Mouse (Mus musculus) heart, adult 8-10 months (tissue): ENCODE results near the gene Camta1. TPM values are rescaled to one million over a fixed set of nuclear protein-coding genes. Genes with fewer than 3 reads are reported as not detected.

ENCODE experiments used
- DNase-seq: peaks from one replicate; pipeline ENCODE4 v3.0.0; 2022; ENCODE audit warnings: low spot score
- total RNA-seq, 4 experiments: library from RNA; stranded (reverse); gene quantifications; 2 replicates each; pipeline ENCODE4 v1.2.4; 2022

Camta1 gene
- total RNA-seq, 4 experiments from 2014 or later = 185 to 232 (median 202) TPM

DNA sequence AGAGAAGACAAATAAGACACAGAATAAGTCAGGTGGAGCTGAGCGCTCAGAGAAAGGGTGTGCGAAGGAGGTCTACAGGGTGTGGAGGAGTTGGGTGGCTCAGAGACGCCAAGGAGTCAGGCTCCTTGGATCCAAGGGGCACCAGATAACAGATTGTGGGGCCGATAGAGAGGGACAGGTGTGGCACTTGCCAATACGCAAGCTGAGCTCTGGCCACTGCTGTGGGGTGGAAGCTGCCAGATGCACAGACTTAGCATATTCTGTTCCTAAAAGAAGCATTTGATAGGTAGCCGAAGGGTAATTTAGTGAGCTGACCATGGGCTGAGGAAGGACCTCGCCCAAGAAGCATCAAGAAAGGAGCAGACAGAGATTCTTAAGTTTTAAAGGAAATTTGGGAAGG is 177.1 kb downstream of the Camta1 start:
- DNase-seq = no peak

DNA sequence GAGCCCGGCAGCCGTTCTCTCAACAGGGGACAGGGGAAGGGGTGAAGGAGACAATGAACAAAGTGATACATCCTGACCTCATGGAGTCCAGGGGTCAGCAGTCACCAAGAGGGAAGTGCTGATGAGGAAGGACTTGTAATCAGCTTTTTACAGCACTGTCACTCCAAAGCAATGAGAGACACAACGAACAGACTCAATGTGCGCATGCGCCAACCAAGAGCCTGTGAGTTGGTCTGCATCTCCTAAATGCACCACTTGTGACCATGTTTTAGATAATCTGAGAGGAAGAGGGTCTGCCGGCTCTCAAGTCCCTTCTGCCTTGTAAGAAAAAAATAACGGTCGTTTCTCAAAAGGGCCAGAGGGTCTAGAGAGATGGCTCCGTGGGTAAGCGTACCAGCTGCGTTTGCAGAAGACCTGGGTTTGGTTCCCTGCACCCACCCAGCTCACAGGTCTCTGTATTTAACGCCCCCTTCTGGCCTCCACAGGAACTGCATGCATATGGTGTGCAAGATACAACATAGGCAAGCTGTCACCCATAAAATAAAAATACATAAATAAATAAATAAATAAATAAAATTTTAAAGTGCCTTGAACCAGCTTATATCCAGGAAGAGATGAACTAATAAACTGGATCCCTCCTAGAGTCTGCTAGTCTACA is 178.7 kb downstream of the Camta1 start:
- DNase-seq = no peak

DNA sequence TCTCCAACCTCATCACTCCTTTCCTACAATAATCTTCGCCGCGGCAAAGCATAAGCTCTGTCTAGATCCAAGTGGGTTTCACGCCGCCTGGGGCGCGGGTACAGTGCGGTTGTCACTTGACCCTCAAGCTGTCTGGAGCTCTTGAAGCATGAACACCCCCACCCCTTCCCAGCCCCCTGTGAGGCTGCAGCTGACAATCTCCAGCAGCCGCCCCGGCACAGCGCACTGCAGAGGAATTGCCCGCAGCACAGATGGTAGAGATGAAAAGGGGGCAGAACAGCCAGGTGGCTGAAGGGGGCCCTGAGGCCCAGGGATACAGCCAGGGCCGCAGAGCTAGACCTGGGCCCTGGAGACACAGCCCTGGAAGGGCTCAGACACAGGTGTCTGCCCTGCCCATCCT is 189.2 kb downstream of the Camta1 start:
- no peak for DNase-seq

DNA sequence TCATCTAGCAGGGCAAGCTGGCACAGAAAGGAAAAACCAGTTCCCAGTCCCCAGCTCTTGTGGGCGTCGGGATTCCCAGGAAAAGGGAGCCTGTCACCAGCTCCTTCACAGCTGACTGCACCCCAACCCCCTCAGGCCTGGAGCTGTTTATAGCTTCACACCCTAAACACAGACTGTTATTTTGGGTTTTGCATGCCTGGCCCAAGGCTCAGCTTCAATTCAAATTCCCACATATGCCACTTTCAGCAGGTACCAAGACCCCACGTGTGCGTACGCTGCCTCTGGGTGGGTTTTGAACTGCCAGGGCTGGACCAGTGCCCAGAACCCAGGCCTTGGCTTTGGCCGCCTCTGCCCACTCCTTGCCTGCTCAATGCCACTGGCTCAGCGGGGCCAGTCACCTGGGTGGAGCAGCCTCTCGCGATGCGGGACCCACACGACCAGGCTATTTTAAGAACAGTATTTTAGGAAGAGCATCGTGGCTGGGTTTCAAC is 195.2 kb downstream of the Camta1 start:
- DNase-seq = peak; percentile 41

DNA sequence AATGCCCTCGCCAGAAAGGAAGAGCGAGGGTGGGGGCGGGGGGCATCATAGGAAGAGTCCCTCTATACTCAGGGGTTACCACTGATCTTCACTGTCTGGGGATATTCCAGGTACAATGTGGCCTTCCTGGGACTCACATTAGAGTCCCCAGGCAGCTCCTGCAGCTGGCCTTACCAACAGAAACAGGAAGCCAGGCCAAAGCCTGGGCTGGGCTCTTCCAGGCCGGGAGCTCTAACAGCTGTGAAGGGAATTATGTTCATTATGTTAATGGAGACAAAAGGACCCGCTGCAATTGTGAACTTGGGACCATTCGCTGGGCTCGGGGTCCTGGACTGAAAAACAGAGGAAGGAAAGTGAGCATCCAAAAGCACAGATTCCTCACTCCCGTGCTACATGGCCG is 200.2 kb downstream of the Camta1 start:
- DNase-seq = no peak

DNA sequence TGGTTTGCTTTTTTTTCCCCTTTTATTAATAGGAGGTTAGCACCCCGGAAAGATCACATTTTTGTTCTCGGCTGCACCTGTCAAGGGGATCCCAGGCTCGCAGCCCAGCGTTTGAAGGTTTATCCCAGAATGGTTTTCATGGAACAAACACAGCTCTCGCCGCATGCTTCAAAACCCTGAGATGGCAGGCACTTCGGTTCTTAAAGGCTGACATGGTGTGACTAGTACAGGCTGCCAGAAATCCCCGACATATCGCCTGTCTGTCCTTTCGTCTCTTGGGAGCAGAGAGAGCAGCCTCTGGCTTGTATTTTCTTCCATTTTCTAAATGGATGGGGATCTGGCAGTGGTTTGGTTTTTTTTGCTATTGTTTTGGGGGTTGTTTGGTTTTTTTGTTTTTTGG is 205.2 kb downstream of the Camta1 start:
- DNase-seq = no peak

DNA sequence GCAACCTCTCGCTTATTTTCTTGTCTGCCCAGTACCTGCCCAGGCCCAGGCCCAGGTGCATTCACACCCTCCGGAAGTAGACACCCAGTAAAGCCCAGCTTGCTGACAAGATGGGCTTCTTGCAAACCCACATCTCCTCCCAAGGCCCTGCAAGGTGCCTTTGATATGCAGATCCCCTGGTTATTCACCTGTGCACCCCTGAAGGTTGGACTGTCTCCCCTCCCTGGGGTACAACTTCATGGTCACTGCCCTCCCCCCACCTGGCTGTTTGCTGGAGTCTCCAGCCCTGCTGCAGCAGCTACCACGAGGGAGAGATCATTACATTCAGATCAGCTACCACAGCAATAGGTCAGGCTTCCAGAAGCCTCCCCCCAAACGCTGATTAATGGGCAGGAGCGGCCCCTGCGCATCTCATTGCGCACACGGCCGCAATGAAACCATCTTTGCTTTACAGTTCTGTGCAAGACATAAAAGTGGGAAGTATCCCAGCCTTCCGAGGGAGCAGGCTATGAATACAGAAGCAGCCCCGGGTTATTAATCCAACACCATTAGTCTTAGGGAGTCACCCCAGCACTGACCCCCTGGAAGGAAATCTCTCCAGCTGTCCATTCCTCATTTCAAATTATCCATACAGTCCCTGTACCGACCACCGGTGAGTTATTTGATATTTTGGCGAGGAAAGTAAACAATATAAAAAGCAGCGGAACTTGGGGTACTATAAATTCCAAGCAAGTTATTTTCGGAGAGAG is 205.9 kb downstream of the Camta1 start:
- DNase-seq = no peak

DNA sequence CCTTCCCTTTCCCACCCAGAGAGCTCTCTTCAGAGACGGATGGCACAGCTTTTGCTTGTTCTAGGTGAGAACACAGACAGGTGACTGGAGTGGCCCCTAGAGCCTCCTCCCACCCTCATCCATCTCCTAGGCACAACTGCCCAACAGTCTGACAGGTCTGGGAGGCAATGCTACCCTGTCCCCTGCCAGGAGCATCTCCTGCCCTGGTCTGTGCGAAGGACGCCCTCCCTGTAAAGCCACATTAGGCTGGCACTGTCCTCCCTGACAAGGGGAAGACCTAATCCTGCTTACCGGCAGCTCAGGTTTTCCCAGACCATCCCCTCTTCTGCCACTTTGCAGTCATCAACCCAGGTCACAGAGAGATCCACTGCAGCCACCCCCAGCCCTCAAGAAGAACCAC is 206.4 kb downstream of the Camta1 start:
- DNase-seq = no peak

DNA sequence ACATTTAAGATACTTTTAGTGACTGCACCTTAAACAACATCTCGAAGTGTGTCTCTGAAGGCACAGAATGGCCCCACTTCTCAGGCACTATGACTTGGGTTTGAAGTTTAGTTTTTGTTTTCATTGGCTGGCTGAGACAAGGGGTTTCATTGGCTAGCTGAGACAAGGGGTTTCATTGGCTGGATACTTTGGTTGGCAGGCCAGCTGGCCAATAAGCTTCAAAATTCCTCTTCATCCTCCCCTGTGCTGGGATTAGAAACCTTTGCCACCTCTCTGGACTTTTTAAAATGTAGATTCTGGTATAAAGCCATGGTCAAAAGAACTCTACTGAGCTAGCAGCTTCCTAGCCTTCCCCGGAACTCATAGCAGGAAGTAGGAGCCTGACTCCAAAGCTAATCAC is 219.3 kb downstream of the Camta1 start:
- DNase-seq = no peak

DNA sequence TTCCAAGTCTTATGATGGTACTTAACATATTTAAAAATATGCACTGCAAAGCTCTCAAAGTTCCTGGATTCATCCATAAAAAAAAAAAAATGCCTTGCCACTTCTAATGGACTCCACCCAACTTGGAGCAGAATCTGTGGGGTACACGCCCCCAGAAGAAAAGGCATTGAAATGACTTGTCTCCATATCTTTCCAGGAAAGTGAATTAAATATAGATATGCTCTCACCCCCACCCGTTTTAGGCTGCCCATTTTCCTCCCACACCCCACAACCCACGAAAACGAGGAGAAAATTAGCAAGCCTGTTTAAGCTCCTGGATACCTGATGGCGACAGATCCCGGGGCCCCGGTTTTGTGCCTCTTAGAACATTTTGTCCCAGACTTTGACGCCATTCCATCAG is 220.7 kb downstream of the Camta1 start:
- no peak for DNase-seq

DNA sequence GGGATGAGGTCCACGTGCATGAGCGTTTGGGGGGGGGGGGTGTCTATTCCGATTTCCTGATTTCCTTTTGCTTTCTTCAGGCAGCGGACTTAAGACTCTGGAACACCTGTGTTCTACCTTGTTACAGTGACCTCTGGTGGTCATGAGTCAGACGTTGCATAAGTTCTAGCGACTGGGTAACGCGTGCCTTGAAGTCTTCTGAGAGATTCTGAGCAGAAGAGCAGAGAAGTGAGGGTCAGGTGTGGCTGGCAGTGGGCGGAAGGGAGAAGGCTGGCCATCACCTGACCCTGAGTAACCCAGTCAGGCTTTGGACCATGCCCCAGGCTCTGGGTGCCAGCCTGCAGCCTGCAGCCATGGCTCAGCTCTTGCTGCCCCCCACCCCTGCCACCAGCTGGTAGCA is 222.7 kb downstream of the Camta1 start:
- DNase-seq = no peak

DNA sequence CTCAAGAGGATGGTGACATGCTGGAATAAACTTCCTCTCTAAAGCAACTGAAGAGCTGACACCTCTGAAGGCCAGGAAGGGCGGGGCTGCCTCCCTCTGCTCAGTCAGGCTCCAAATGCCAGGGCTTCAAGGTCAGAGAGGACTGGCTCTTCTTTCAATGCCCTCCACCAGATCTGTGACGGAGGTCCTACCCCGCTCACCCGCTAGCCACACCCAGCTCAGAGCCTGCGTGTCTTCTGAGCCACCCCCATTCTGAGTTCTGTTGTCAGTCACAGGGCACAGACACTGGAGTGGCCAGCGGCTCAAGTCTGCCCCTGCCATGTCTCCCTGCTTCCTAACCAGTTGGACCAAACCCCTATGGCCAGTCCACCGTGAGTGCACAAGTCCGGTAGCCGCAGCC is 224.3 kb downstream of the Camta1 start:
- no peak for DNase-seq

DNA sequence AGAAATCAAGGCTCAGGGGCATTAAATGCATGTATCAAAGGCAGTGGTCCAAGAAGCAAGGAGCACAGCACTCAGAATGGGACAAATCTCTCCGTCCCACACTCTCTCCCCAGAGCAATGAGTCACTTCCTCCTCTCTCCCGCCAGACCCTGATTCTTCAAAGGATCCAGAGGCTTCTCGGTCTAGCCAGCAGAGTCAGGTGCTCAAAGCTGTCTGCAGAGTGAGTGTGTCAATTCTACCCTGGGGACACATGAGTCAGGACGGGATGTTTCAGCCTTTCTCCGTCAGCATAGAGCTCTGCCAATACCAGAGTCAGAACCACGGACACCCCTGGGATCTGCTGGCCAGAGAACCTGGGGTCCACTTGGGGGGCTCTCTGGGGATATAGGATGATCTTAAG is 226.9 kb downstream of the Camta1 start:
- DNase-seq = peak; percentile 68

DNA sequence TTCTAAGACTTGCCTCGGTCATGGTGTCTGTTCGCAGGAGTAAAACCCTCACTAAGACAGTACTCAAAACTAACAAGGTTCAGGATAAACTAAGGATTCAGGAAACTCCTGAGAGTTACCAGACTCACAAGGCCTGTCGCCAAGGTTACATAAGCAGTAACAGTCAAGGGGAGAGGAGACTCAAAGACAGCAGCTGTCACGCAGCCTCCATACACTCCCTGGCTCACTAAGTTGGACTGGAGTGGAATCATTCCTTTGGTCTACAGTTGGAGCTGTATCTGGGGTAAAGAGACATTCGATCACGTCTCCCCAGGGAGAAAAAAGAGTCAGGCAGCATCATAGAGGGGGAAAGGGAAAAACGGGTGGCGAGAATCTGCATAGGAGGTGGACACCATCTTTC is 227.9 kb downstream of the Camta1 start:
- no peak for DNase-seq

DNA sequence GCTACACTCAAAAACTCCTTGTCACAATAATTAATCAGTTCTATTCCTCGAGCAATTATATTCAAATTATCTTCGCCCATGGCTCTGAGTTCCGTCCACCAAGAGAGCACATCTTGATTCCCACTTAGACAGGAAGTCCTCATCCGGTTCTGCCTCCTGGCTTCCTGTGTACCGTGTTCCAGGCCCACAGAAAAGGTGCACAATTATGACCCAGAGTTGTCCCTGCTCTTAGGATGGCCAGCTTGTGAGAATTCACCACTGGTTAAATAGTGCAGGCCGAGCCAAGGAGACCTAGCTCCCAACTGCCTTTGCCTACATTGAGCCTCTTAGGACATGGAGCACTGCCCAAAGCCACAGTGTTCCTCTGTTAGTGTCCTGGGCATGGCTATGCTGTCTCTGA is 229.4 kb downstream of the Camta1 start:
- DNase-seq = peak; percentile 46

DNA sequence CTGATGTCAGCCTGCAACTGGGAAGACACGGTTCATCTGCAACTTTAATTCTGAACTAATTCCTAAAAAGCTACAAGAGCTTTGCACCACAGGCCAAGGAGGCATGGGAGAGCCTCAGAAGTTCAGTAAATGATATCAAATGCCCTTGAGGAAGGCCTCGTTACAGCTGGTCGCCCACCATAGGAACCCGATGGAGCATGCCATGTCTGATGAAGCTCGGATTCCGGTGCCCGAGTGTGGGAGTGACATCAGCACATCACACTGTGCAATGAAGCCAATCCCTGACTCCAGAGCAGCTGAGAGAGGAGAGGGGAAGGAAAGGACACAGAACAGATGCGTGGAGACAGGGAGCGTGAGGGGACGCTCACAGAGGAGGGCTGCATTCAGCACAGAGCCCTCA is 231.0 kb downstream of the Camta1 start:
- no peak for DNase-seq

DNA sequence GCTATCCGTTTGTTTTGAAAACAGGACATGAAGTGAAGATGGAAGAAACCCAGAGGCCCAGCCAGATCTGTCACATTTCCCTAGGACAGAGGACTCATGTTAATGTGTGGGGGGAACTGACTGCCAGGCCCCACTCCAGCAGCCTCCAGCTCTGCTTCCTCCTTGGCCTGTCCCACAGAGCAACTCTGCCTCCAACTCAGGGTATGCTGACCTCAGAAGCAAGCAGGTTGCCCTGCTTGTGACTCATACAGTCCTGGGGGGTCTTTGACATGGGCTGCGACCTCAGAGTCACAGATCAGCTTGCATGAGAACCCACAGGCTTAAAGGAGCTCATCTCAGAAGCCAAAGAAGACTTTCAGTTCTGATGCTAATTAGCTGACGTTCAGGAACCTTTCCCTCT is 231.4 kb downstream of the Camta1 start:
- no peak for DNase-seq

DNA sequence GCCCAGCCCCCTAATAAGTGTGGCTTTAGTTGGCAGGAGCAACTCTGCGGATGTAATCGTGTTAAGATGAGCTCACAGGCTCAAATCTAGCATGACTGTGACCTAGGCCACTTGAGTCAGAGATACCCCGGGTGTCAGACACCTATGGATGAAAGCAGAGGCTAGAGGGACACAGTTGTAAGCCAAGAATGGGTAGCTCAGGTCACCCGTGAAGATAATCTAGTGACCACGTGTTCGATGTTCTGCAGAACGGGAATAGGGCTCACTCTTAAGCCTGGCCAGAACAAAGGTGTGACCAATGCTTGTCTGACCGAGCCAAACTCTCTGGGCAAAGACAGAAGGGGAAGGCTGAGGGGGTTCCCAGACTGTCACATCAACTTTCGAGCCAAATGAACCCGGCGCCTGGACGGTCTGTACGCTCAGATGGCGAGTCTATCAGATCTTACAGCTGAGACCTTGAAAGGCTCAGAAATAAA is 242.1 kb downstream of the Camta1 start:
- peak; percentile 42 for DNase-seq

DNA sequence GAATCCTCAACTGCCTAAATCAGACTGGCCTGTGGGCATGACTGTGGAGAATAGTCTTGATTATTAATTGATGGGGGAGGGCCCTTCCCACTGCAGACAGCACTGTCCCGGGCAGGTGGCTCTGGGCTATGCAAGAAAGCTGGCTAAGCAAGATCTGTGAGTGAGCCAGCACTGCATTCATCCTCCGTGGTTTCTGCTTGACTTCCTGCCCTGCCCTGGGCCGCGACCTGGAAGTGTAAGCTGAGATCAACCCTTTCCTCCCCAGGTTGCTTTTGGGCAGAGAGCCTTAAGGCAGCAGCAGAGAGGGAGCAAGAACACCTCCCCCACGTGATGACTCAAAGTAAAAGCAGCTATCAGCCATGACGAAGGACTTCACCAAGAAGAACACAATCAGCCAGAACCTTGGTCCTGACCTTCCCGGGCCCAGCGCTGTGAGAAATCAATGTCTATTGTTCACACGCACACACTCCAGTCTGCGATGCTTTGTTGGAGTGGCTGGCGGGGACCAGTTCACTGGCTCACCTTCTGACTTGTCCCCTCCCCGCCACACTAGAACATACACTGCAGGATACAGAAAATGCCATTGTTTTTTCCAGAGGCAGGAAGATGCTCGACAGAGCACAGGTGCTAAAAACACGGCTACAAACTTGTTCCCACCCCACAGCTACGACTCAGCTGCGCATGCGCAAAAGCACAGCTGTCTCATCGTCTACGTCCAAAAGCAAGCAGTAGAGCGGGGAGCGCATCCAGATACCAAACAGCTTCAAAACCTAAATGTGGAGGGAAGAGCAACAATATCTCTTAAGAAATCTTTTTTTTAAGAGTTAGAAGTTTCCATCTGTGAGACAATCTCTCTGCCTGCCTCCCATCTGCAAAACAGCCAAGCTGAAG is 243.0 kb downstream of the Camta1 start:
- no peak for DNase-seq

DNA sequence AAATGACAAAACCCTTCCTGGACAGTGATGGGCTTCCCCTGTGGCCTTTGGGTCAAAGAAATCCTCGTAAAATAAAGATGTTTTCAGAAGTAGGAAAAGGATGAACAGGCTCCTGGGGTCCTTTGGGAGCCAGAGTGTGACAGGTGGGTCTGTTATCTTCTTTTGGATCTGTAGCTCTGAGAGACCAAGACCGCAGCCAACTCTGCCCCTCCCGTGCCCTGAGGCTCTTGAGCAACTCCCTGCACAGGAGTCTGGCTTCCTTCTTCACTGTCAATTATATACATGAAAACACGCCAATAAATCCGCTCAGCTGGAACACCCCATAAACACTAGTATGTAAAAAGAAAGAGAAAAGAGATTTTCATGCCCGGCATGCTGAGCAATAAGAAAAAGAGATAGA is 250.1 kb downstream of the Camta1 start:
- DNase-seq = no peak

DNA sequence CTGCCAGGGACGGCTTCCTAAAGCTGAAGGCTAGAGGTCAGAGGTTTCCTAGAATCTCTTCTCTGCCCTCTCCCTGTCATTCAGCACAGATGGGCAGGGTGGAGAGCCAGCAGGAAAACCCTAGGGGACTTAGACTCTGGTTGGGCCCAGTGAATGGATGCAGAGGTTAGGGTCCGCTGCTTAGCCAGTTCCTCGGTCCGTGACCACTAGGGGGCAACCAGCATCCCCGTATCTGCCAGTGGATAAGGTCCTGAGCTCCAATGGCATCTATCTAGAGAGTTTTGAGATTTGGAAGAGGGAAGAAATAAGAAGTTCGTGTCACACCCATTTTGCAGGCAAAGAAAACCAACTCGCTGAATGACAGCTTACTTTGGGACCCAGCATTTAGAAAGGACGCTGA is 251.4 kb downstream of the Camta1 start:
- peak; percentile 44 for DNase-seq

DNA sequence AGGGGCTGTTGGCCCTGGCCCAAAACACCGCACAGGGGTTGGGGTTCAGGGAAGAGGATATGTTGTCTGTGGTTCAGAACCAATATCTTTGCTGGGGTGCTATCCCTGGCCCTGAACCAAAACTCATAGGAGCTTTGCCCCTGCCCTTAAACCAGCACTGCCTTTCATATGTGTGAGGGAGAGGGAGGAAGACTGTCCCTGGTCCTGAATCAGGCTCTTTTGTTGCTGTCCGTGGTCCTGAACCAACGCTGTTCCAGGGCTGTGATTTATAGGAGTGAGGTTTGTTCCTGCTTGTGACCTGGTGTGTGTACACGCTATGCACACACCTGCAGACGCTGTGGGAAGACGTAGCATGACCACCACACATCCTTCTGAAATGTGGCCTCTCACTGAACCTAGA is 256.8 kb downstream of the Camta1 start:
- peak; percentile 34 for DNase-seq
